Mouse (Mus musculus) inflammation-experienced regulatory T-cells, adult 16 weeks (primary cell): Measurements from ENCODE around the gene C130079G13Rik. TPM values are rescaled to one million over a fixed set of nuclear protein-coding genes. Genes with fewer than 3 reads are reported as not detected.

Experiments used
- polyA plus RNA-seq: library from polyadenylated mRNA; unstranded; fragments of 100-300 nt; shearing (Covaris generic); gene quantifications from one replicate; pipeline ENCODE4 v1.2.1, GENCODE M21; 2017

Gene C130079G13Rik
- not detected for polyA plus RNA-seq

DNA sequence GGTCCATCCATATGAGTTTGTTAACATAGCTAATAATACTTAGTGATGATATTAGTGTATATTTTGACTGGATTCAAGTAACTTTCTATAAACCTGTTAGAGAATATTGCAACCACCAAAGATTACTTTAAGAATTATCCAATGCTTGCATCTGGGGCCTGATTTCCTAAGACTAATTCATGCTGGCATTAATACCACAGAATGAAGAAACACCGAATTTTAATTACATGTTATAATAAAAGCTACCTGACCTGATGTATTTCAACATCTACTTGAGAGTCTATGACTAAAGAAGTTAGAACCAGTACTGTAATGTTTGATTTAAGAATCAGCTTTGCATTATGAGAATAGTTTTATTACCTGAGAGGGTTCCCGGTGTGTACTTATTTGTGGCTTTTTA lies at the start of gene C130079G13Rik:
Gene C130079G13Rik (plus strand): TSS at position 301 of the 400 bp plus-strand sequence.

Other genes with a start within 250 kb of the C130079G13Rik start
- 0.79 TPM for gene Gm5538, start 195.4 kb upstream of the C130079G13Rik start, polyA plus RNA-seq
- not detected for gene Gm8298, start 64.2 kb upstream of the C130079G13Rik start, polyA plus RNA-seq
- not detected for gene Aadacl2, start 81.5 kb downstream of the C130079G13Rik start, polyA plus RNA-seq
- gene Aadac, start 100.5 kb downstream of the C130079G13Rik start, polyA plus RNA-seq: not detected
- not detected for gene Sucnr1, start 156.7 kb downstream of the C130079G13Rik start, polyA plus RNA-seq